Mouse (Mus musculus) G1E (cell line): Measurements from ENCODE around the gene Erbin. TPM values are rescaled to one million over a fixed set of nuclear protein-coding genes. Genes with fewer than 3 reads are reported as not detected.

ENCODE experiments used
- ATAC-seq: 2 replicates; pipeline ENCODE4 v1.8.0; 2016; ENCODE audit warnings: mild to moderate bottlenecking; ENCODE audit not compliant: insufficient number of reproducible peaks, poor library complexity, low FRiP score, severe bottlenecking; ENCODE audit errors: extremely low read depth
- DNase-seq: peaks from one replicate; pipeline ENCODE4 v3.0.0; 2012; ENCODE audit warnings: low spot score
- H3K27me3 ChIP-seq: 2 replicates; pipeline ENCODE4 v1.6.1; 2012; ENCODE audit warnings: mild to moderate bottlenecking, low read length, inconsistent platforms; ENCODE audit not compliant: insufficient read depth
- H3K36me3 ChIP-seq: replicated peaks from 2 replicates; pipeline ENCODE3; 2012; ENCODE audit warnings: mild to moderate bottlenecking, inconsistent platforms
- H3K4me1 ChIP-seq: 2 replicates; pipeline ENCODE4 v1.6.1; 2012; ENCODE audit warnings: low read depth, low read length, inconsistent platforms, mixed read lengths; ENCODE audit not compliant: insufficient read depth
- H3K4me3 ChIP-seq: 2 replicates; pipeline ENCODE4 v1.5.1; 2012; ENCODE audit warnings: low read depth, mild to moderate bottlenecking, inconsistent platforms, low read length, moderate library complexity, mixed read lengths
- H3K9me3 ChIP-seq: replicated peaks from 2 replicates; pipeline ENCODE4 v1.6.1; 2012; ENCODE audit warnings: inconsistent platforms
- CTCF ChIP-seq: IDR thresholded peaks from 2 replicates; pipeline ENCODE4 v1.5.1; 2012; ENCODE audit warnings: low read depth, low read length, inconsistent platforms, mixed read lengths
- GATA1 ChIP-seq: IDR thresholded peaks from 2 replicates; pipeline ENCODE4 v1.6.1; 2012; ENCODE audit warnings: borderline replicate concordance, low read length, inconsistent platforms, mixed read lengths
- GATA2 ChIP-seq: IDR thresholded peaks from 2 replicates; pipeline ENCODE4 v1.6.1; 2012; ENCODE audit warnings: low read depth, low read length, inconsistent platforms, borderline replicate concordance
- POLR2AphosphoS5 ChIP-seq: IDR thresholded peaks from 2 replicates; pipeline ENCODE4 v1.6.1; 2012; ENCODE audit warnings: low read depth, low read length, inconsistent platforms; ENCODE audit not compliant: insufficient replicate concordance
- TAL1 ChIP-seq: conservative IDR thresholded peaks from 2 replicates; pipeline ENCODE4 v1.6.1; 2012; ENCODE audit warnings: low read depth, low read length, inconsistent platforms, mixed read lengths
- polyA plus RNA-seq: library from polyadenylated mRNA; stranded (reverse); fragments of >175 nt; gene quantifications from 2 replicates; pipeline ENCODE4 v1.2.3, GENCODE M21; 2012
- total RNA-seq, 2 experiments: library from RNA; stranded (forward) in 1 of 2; stranded (reverse) in 1 of 2; fragments of 200-1000 nt in 1 of 2; fragments of >200 nt in 1 of 2; fragmentation: Nextera tagmentation in 1 of 2; gene quantifications; 2 replicates each; pipeline ENCODE4 v1.2.3; 2014 to 2017

Erbin gene
- total and polyA plus RNA-seq, 3 experiments, result 7.9 to 142 (median 135) TPM

- H3K27me3 ChIP-seq, result no peaks in the 10 kb centered on the region
- ATAC-seq, result no peak
- no peaks in the 10 kb centered on the region for H3K9me3 ChIP-seq
- no peaks in the 10 kb centered on the region for H3K36me3 ChIP-seq
- no peak overlapping the region for H3K4me3 ChIP-seq
- DNase-seq, result no peak
- TF ChIP-seq POLR2AphosphoS5, result no peak
- TF ChIP-seq TAL1, result no peak
- no peak for TF ChIP-seq CTCF
- no peak for TF ChIP-seq GATA2
- no peak for TF ChIP-seq GATA1
- H3K4me1 ChIP-seq, result peaks cover 2% of the 10 kb centered on the region; the same call in 1 of the 2 replicates
Measured at GRCm38 (mm10) chr13:103958607-103959123, 38.4 kb upstream of the Erbin start.

- TF ChIP-seq GATA2 (no peak), CTCF (no peak), GATA1 (no peak), TAL1 (no peak), POLR2AphosphoS5 (no peak)
- no peak for DNase-seq
- peak; percentile 78 for ATAC-seq
- H3K9me3 ChIP-seq, result no peaks in the 10 kb centered on the region
- no peak overlapping the region for H3K4me3 ChIP-seq
- H3K36me3 ChIP-seq, result no peaks in the 10 kb centered on the region
- peaks cover 2% of the 10 kb centered on the region; the same call in 1 of the 2 replicates for H3K4me1 ChIP-seq
- no peaks in the 10 kb centered on the region for H3K27me3 ChIP-seq
Measured at GRCm38 (mm10) chr13:103957175-103957940, 37.0 kb upstream of the Erbin start.

GRCm38 (mm10) chr13:103955652-103956051 lies 35.3 kb upstream of the Erbin start:
- TF ChIP-seq GATA2 (no peak), POLR2AphosphoS5 (no peak), GATA1 (no peak), TAL1 (no peak), CTCF (no peak)
- no peak overlapping the region for H3K4me3 ChIP-seq
- DNase-seq, result no peak

GRCm38 (mm10) chr13:103951393-103951792 lies 31.1 kb upstream of the Erbin start:
- Histone ChIP-seq H3K36me3 (no peaks in the 10 kb centered on the region), H3K27me3 (no peaks in the 10 kb centered on the region), H3K4me3 (no peak overlapping the region), H3K4me1 (no peaks in the 10 kb centered on the region), H3K9me3 (no peaks in the 10 kb centered on the region)
- ATAC-seq (no peak), DNase-seq (no peak)
- TF ChIP-seq GATA2 (no peak), POLR2AphosphoS5 (no peak), TAL1 (no peak), GATA1 (no peak), CTCF (no peak)

More at GRCm38 (mm10) chr13:103955652-103956051, 35.3 kb upstream of the Erbin start:
- Histone ChIP-seq H3K27me3 (no peaks in the 10 kb centered on the region), H3K4me1 (peaks cover 2% of the 10 kb centered on the region; the same call in 1 of the 2 replicates), H3K36me3 (no peaks in the 10 kb centered on the region), H3K9me3 (no peaks in the 10 kb centered on the region)
- no peak for ATAC-seq

- DNase-seq, result no peak
- H3K4me3 ChIP-seq, result no peak overlapping the region
- no peaks in the 10 kb centered on the region for H3K9me3 ChIP-seq
- no peaks in the 10 kb centered on the region for H3K36me3 ChIP-seq
- no peak for ATAC-seq
- H3K4me1 ChIP-seq, result no peaks in the 10 kb centered on the region
- TF ChIP-seq CTCF (no peak), GATA1 (no peak), TAL1 (no peak), POLR2AphosphoS5 (no peak), GATA2 (no peak)
- peaks cover 9% of the 10 kb centered on the region for H3K27me3 ChIP-seq
Measured at GRCm38 (mm10) chr13:103940796-103941195, 20.5 kb upstream of the Erbin start.

DNA sequence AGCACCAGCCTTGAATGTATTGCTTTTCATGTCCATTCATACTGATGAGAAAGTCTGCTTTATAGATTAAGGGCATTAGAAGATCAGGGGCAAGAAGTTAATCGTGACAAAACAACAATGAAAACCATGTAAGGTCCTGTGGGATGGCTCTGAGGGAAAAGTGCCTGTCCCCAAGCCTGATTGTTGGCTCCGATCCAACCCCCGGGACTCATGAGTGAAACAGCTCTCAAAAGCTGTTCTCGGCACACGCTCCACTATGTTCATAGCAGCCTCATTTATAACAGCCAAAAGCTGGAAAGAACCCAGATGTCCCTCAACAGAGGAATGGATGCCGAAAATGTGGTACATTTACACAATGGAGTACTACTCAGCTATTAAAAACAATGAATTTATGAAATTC lies 4.3 kb upstream of the Erbin start:
- no peaks in the 10 kb centered on the region for H3K9me3 ChIP-seq
- ATAC-seq, result no peak
- H3K36me3 ChIP-seq, result no peaks in the 10 kb centered on the region
- no peak for DNase-seq
- TF ChIP-seq POLR2AphosphoS5 (no peak), GATA1 (no peak), CTCF (no peak), TAL1 (no peak), GATA2 (no peak)
- peaks cover 18% of the 10 kb centered on the region for H3K27me3 ChIP-seq
- no peak overlapping the region for H3K4me3 ChIP-seq
- peaks cover 7% of the 10 kb centered on the region for H3K4me1 ChIP-seq
